Mouse (Mus musculus): ENCODE measurements at regions not wholly inside any gene's neighbourhood (a gene's known extent, or its start where the extent isn't known, plus 50 kb on each side); places are given as distances from the start of the nearest gene placed in this dataset.
"Not testable (repeated sequence)": the region's sequence is repeated elsewhere in the genome, so short reads cannot be mapped to it uniquely, and the experiment has no call there.

GRCm38 (mm10) chrX:63991127-63991526 lies 160.9 kb downstream of the Gm6760 start:
- peak; percentile 2 for DNase-seq (ENCODE audit: low spot score)

GRCm38 (mm10) chrX:63972386-63972785 lies 179.6 kb downstream of the Gm6760 start:
- not testable (repeated sequence) for DNase-seq (ENCODE audit: low spot score)
